Mouse (Mus musculus): Measurements from ENCODE around the gene Zfand3. TPM values are rescaled to one million over a fixed set of nuclear protein-coding genes. Genes with fewer than 3 reads are reported as not detected.

The Zfand3 gene
- polyA plus RNA-seq, 1 experiment from 2014 or later = 57.4 TPM

- ATAC-seq (ENCODE audit: low read depth) = no peak
- H3K27me3 ChIP-seq (ENCODE audit: control insufficient read depth, insufficient read depth, low read depth, low read length) = no peaks in the 10 kb centered on the region
- 0 out of 2 replicates have a peak overlapping the region, but pooled peaks have one; percentile 25 for H3K27ac ChIP-seq (ENCODE audit: low read length)
- H3K4me1 ChIP-seq (replicated peaks; ENCODE audit: control insufficient read depth, insufficient read depth, low read length) = peaks cover 34% of the 10 kb centered on the region
- no peak overlapping the region for H3K9ac ChIP-seq (ENCODE audit: low read length)
- H3K4me3 ChIP-seq (ENCODE audit: low read length) = no peak overlapping the region
- H3K9me3 ChIP-seq (ENCODE audit: control insufficient read depth, low read length) = no peaks in the 10 kb centered on the region
- no peak overlapping the region for H3K4me2 ChIP-seq (ENCODE audit: low read depth, low read length)
- no peaks in the 10 kb centered on the region for H3K36me3 ChIP-seq (ENCODE audit: control insufficient read depth, insufficient read depth, low read length)
Observed at GRCm38 (mm10) chr17:30008392-30008791, 3.9 kb downstream of the Zfand3 start.

- no peaks in the 10 kb centered on the region for H3K27me3 ChIP-seq (ENCODE audit: control insufficient read depth, insufficient read depth, low read depth, low read length)
- no peak overlapping the region for H3K27ac ChIP-seq (ENCODE audit: low read length)
- 94% methylated on average over 4 of the region's 4 CpGs for WGBS
- no peak overlapping the region for H3K9ac ChIP-seq (ENCODE audit: low read length)
- no peak overlapping the region for H3K4me3 ChIP-seq (ENCODE audit: low read length)
- no peaks in the 10 kb centered on the region for H3K9me3 ChIP-seq (ENCODE audit: control insufficient read depth, low read length)
- H3K4me1 ChIP-seq (replicated peaks; ENCODE audit: control insufficient read depth, insufficient read depth, low read length) = peaks cover 28% of the 10 kb centered on the region
- no peak overlapping the region for H3K4me2 ChIP-seq (ENCODE audit: low read depth, low read length)
- no peak for ATAC-seq (ENCODE audit: low read depth)
- H3K36me3 ChIP-seq (ENCODE audit: control insufficient read depth, insufficient read depth, low read length) = no peaks in the 10 kb centered on the region; the same call in 1 of the 2 replicates
Observed at GRCm38 (mm10) chr17:30014660-30015059, 10.1 kb downstream of the Zfand3 start.

- Histone ChIP-seq H3K4me2 (ENCODE audit: low read depth, low read length) (peak overlapping the region; percentile 27; the same call in 1 of the 2 replicates), H3K4me1 (replicated peaks; ENCODE audit: control insufficient read depth, insufficient read depth, low read length) (peaks cover 33% of the 10 kb centered on the region)
- WGBS = 39% methylated on average over 12 of the region's 12 CpGs
Observed at GRCm38 (mm10) chr17:30018927-30019610, 14.5 kb downstream of the Zfand3 start.

GRCm38 (mm10) chr17:30019942-30020341 is 15.4 kb downstream of the Zfand3 start:
- Histone ChIP-seq H3K9me3 (ENCODE audit: control insufficient read depth, low read length) (no peaks in the 10 kb centered on the region), H3K36me3 (ENCODE audit: control insufficient read depth, insufficient read depth, low read length) (no peaks in the 10 kb centered on the region), H3K27ac (ENCODE audit: low read length) (no peak overlapping the region), H3K4me1 (replicated peaks; ENCODE audit: control insufficient read depth, insufficient read depth, low read length) (peaks cover 33% of the 10 kb centered on the region), H3K9ac (ENCODE audit: low read length) (no peak overlapping the region), H3K4me3 (ENCODE audit: low read length) (no peak overlapping the region), H3K4me2 (ENCODE audit: low read depth, low read length) (no peak overlapping the region), H3K27me3 (ENCODE audit: control insufficient read depth, insufficient read depth, low read depth, low read length) (no peaks in the 10 kb centered on the region)
- WGBS = 61% methylated on average over 6 of the region's 6 CpGs
- no peak for ATAC-seq (ENCODE audit: low read depth)

More at GRCm38 (mm10) chr17:30018927-30019610, 14.5 kb downstream of the Zfand3 start:
- H3K27me3 ChIP-seq (ENCODE audit: control insufficient read depth, insufficient read depth, low read depth, low read length) = no peaks in the 10 kb centered on the region
- H3K27ac ChIP-seq (ENCODE audit: low read length) = peak overlapping the region; percentile 50; the same call in 1 of the 2 replicates
- ATAC-seq (ENCODE audit: low read depth) = peak; percentile 52; the same call in 1 of the 2 replicates
- no peaks in the 10 kb centered on the region for H3K9me3 ChIP-seq (ENCODE audit: control insufficient read depth, low read length)
- H3K4me3 ChIP-seq (ENCODE audit: low read length) = no peak overlapping the region
- no peaks in the 10 kb centered on the region for H3K36me3 ChIP-seq (ENCODE audit: control insufficient read depth, insufficient read depth, low read length)
- no peak overlapping the region for H3K9ac ChIP-seq (ENCODE audit: low read length)

GRCm38 (mm10) chr17:30024651-30025050 is 20.1 kb downstream of the Zfand3 start:
- Histone ChIP-seq H3K27ac (ENCODE audit: low read length) (no peak overlapping the region), H3K9me3 (ENCODE audit: control insufficient read depth, low read length) (no peaks in the 10 kb centered on the region), H3K4me2 (ENCODE audit: low read depth, low read length) (no peak overlapping the region), H3K4me3 (ENCODE audit: low read length) (no peak overlapping the region), H3K36me3 (ENCODE audit: control insufficient read depth, insufficient read depth, low read length) (no peaks in the 10 kb centered on the region), H3K4me1 (replicated peaks; ENCODE audit: control insufficient read depth, insufficient read depth, low read length) (peaks cover 48% of the 10 kb centered on the region), H3K9ac (ENCODE audit: low read length) (no peak overlapping the region), H3K27me3 (ENCODE audit: control insufficient read depth, insufficient read depth, low read depth, low read length) (no peaks in the 10 kb centered on the region)
- no peak for ATAC-seq (ENCODE audit: low read depth)
- 55% methylated on average over 5 of the region's 5 CpGs for WGBS

GRCm38 (mm10) chr17:30026617-30027016 is 22.1 kb downstream of the Zfand3 start:
- no peaks in the 10 kb centered on the region for H3K9me3 ChIP-seq (ENCODE audit: control insufficient read depth, low read length)
- peaks cover 40% of the 10 kb centered on the region for H3K4me1 ChIP-seq (replicated peaks; ENCODE audit: control insufficient read depth, insufficient read depth, low read length)
- no peak overlapping the region for H3K9ac ChIP-seq (ENCODE audit: low read length)
- no peaks in the 10 kb centered on the region for H3K36me3 ChIP-seq (ENCODE audit: control insufficient read depth, insufficient read depth, low read length)
- H3K27ac ChIP-seq (ENCODE audit: low read length) = peak overlapping the region; percentile 41
- no peaks in the 10 kb centered on the region for H3K27me3 ChIP-seq (ENCODE audit: control insufficient read depth, insufficient read depth, low read depth, low read length)
- H3K4me3 ChIP-seq (ENCODE audit: low read length) = no peak overlapping the region
- no peak overlapping the region for H3K4me2 ChIP-seq (ENCODE audit: low read depth, low read length)
- ATAC-seq (ENCODE audit: low read depth) = peak; percentile 60; the same call in 1 of the 2 replicates
- 16% methylated on average over 6 of the region's 6 CpGs for WGBS

- H3K4me1 ChIP-seq (replicated peaks; ENCODE audit: control insufficient read depth, insufficient read depth, low read length) = peaks cover 38% of the 10 kb centered on the region
- H3K27ac ChIP-seq (ENCODE audit: low read length) = peak overlapping the region; percentile 73
- H3K9me3 ChIP-seq (ENCODE audit: control insufficient read depth, low read length) = no peaks in the 10 kb centered on the region
- no peaks in the 10 kb centered on the region for H3K27me3 ChIP-seq (ENCODE audit: control insufficient read depth, insufficient read depth, low read depth, low read length)
- no peaks in the 10 kb centered on the region for H3K36me3 ChIP-seq (ENCODE audit: control insufficient read depth, insufficient read depth, low read length)
- ATAC-seq (ENCODE audit: low read depth) = peak; percentile 85
- no peak overlapping the region for H3K4me3 ChIP-seq (ENCODE audit: low read length)
- H3K4me2 ChIP-seq (ENCODE audit: low read depth, low read length) = peak overlapping the region; percentile 20; the same call in 1 of the 2 replicates
- no peak overlapping the region for H3K9ac ChIP-seq (ENCODE audit: low read length)
- 19% methylated on average over 1 of the region's 1 CpGs for WGBS
Observed at GRCm38 (mm10) chr17:30027343-30028029, 23.0 kb downstream of the Zfand3 start.

GRCm38 (mm10) chr17:30029633-30030226 is 25.2 kb downstream of the Zfand3 start:
- H3K4me1 ChIP-seq (replicated peaks; ENCODE audit: control insufficient read depth, insufficient read depth, low read length) = peaks cover 39% of the 10 kb centered on the region
- no peak overlapping the region for H3K4me3 ChIP-seq (ENCODE audit: low read length)
- no peaks in the 10 kb centered on the region for H3K9me3 ChIP-seq (ENCODE audit: control insufficient read depth, low read length)
- ATAC-seq (ENCODE audit: low read depth) = no peak
- H3K27ac ChIP-seq (ENCODE audit: low read length) = no peak overlapping the region
- H3K27me3 ChIP-seq (ENCODE audit: control insufficient read depth, insufficient read depth, low read depth, low read length) = no peaks in the 10 kb centered on the region
- 64% methylated on average over 7 of the region's 7 CpGs for WGBS
- no peak overlapping the region for H3K4me2 ChIP-seq (ENCODE audit: low read depth, low read length)
- no peak overlapping the region for H3K9ac ChIP-seq (ENCODE audit: low read length)
- no peaks in the 10 kb centered on the region for H3K36me3 ChIP-seq (ENCODE audit: control insufficient read depth, insufficient read depth, low read length)

GRCm38 (mm10) chr17:30032796-30033195 is 28.3 kb downstream of the Zfand3 start:
- no peaks in the 10 kb centered on the region for H3K27me3 ChIP-seq (ENCODE audit: control insufficient read depth, insufficient read depth, low read depth, low read length)
- no peaks in the 10 kb centered on the region for H3K36me3 ChIP-seq (ENCODE audit: control insufficient read depth, insufficient read depth, low read length)
- H3K4me3 ChIP-seq (ENCODE audit: low read length) = no peak overlapping the region
- WGBS = 93% methylated on average over 4 of the region's 4 CpGs
- H3K9ac ChIP-seq (ENCODE audit: low read length) = no peak overlapping the region
- no peak for ATAC-seq (ENCODE audit: low read depth)
- no peak overlapping the region for H3K27ac ChIP-seq (ENCODE audit: low read length)
- H3K9me3 ChIP-seq (ENCODE audit: control insufficient read depth, low read length) = no peaks in the 10 kb centered on the region
- H3K4me1 ChIP-seq (replicated peaks; ENCODE audit: control insufficient read depth, insufficient read depth, low read length) = peaks cover 21% of the 10 kb centered on the region
- H3K4me2 ChIP-seq (ENCODE audit: low read depth, low read length) = no peak overlapping the region

All from lung, embryonic 16.5 days (tissue).